Mouse (Mus musculus) layer of hippocampus, adult 11-12 months (tissue): ENCODE data around the gene Foxl1.

Experiments
- DNase-seq: peaks from one replicate; pipeline ENCODE4 v3.0.0; 2022; ENCODE audit warnings: low spot score

The Foxl1 gene

DNA sequence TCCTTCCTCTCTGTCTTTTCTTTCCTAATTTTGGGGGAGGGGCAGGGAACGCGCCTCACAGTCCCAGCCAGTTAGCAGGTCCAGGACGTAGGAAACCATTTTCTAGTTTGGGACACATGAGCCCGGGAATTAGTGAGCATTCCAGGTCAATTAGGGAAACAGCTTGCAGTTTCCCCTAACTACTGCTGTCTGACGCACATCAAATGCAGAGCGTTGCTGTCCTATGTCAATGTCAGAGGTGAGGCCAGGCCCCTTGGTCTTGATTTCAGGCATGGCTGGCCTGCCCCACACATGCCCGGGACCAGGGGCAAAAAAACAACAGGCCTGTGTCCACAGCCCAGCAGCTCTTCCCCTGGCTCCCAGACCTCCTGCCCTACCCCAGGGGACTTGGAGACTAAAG is 42.4 kb downstream of the Foxl1 start:
- no peak for DNase-seq

DNA sequence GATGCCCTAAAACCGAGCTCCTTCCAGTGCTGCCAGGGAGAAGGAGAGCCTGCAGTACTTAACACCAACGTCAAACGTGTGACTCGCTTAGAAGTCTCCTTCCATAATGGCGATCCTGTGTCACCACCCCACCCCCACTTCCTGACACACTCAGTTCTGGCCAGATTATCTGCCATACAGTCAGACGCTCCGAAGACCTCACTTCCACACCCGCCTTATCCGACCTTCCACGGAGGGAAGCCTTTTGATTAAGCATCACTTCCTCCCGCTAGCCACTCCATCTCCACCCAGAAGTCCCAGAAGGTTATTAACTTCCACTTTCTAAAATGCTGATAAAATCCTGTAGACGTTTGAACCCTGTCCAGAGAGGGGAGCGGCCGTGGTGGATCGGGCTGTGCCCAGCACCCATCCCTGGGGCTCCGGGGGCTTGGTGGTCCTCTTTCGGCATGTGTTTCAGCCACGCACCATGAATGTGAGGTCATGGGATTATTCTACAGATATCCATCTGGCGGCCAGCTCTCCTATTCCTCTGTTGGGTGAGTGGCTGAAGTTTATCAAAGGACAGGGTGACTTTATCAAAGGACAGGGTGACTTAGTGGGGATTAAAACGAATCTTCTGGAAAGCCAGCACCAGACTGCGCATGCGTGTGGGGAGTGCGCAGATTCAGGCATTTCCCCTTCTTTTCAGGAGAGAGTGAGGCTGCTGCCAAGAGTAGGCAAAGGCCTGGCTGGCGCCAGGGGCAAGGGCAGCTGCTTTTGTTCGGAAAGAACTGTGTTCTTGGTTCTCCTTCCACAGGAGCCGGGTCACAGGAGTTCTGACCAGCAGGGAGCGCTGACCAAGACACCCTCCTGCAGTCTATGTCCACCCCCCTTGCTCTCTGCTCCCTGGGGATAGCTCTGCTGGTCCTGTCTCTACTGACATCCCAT is 43.1 kb downstream of the Foxl1 start:
- DNase-seq, result peak; percentile 24

DNA sequence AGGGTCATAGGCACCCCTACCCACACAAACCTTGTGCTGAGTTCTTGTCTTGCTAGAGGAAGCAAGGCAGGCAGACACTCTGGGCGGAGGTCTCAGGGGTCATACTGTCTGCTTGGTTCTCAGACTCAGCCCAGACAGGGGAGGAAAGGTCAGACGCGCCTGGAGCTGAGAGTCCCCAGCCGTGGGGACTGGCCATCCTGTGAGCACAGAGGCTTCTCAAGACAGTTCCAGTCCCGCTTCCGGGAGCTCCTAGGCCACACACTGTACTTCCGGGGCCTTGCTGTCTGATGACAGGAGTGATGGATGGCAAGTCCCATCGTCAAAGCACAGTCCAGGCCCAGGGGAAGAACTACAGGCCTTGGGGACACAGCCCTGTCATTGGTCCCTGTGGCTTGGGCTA is 44.8 kb downstream of the Foxl1 start:
- DNase-seq, result no peak

DNA sequence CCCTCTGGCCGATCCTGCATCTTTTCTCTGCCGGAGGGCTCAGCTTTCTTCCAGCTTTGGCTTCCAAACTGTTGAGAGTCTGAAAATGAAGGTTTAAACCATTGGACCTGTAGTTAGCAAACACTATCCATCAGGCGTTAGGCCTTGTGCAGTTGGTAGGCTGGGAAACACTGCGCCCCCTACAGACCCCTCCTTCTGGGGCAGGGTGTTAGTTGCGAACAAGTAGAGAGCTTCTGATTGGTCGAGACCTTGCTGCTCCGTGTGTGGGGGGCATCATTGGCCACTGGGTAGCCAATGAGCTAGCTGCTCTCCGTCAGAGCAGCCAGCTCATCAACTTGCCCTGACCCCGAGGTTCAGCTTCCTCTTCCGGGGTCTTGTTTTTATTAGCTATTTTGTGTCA is 46.4 kb downstream of the Foxl1 start:
- no peak for DNase-seq

DNA sequence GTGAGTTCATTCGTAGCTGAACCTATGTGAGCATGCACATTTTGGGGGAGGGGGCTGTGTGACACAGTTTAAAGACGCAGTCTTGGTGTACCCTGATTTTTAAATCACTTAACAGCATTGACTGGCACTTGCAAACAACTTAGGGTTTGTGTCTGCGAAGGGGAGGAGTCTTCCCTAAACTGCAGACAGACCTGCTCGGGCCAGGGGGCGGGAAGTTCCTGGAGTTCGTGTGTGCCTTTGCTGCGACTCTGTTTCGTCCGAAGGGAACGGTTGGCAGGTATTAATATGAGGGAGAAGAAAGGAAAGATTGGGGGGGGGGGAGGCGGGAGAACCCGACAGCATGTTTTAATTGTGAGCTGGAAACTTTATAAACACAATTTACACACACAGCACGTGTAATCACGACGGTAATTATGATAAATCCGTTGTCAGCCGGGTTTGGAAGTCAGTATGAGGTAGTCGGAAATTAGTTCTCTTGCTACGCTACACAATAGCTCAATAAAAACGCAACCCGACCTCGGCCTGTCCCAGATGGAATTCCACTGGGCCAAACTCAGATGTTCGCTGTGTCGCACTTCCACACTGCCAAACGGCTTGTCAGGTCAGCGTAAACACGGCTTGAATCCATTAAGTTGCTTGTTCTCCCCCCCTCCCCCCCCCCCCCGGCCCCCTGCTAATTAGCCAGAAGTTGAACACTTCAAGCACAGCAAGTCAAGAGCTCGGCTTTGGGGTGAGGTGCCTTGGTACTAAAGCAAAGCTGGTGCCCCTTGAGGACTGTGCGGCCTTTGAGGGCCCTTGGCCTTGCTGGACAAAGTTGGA is 47.2 kb downstream of the Foxl1 start:
- no peak for DNase-seq

DNA sequence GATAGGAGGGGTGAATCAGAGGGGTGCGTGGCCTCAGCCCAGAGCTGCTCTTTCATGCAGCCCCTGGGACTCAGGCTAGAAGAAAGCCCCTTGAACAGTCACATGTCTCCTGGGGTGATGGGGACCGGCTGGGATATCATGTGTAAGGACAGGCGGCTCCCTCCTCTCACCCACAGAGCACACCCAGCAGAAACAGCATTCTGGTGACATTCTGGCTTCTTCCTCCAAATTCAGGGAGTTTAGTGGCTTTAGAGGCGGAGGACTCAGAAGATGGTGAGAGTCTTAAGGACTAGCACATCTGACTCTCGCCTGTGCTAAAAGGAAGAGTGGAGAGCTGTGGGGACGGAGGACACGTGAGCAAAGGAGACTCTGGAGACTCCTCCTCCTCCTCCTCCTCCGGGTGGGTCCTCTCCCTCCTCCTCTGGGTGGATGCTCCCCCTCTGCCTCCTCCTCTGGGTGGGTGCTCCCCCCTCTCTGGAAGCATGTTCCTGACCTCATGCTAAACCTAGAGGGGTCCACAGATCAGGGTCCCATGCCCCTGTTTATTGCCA is 47.9 kb downstream of the Foxl1 start:
- DNase-seq, result no peak

DNA sequence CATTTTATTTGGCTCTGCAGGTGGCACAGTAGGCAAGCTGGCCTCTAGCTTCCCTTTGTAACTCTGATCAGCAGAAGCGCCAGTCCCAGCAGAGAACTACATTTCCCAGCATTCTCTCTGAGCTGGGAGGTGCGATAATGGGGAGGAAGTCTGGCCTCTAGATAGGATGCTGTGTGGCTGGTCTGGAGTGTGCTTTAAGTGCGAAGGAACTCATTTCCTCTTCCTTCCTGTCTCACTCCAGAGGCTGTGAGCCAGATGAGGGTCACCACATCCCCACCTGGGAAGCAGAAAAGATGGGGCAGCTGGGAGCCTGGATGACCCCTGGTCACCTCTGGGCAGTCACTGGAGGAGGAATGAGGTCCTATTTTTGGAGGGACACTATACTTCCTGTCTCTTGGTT is 48.6 kb downstream of the Foxl1 start:
- DNase-seq, result no peak
